Mouse (Mus musculus): ENCODE data around the gene Skint3. TPM values are rescaled to one million over a fixed set of nuclear protein-coding genes. Genes with fewer than 3 reads are reported as not detected.

The Skint3 gene
- polyA plus RNA-seq (2017; shearing (Covaris generic)), result not detected

DNA sequence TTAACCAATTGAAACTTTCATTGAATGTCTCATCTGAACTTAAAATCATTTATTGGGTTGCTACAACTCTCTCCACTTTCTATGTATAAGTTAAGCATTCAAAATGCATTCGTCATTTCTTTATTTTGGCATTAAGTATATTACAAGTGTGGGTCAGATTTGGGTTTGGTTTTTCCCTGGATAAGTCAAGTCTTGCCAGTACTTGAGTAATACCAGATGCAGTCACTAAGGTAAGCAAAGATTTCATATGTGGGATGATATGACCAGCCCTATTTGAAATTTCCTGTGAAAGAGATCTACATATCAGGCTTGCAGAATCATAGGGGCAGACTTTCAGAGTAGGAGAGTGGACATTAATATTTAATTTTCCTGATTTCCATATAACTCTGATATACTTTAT lies at the start of gene Skint3:
Skint3 (plus strand) TSS at position 301 of the 400 bp plus-strand sequence.

Other genes starting within 250 kb of the Skint3 start
- not detected for gene Skint1, start 226.0 kb upstream of the Skint3 start, polyA plus RNA-seq (2017; shearing (Covaris generic))
- not detected for gene Skint4, start 160.2 kb upstream of the Skint3 start, polyA plus RNA-seq (2017; shearing (Covaris generic))
- not detected for gene Skint9, start 201.7 kb downstream of the Skint3 start, polyA plus RNA-seq (2017; shearing (Covaris generic))

Measured in naive thymus-derived CD4-positive, alpha-beta T cell, adult 5 months (primary cell).